Mouse (Mus musculus) forebrain, embryonic 14.5 days (tissue): ENCODE measurements at regions not wholly inside any gene's neighbourhood (a gene's known extent, or its start where the extent isn't known, plus 50 kb on each side); places are given as distances from the start of the nearest gene placed in this dataset.

Source experiments
- ATAC-seq: fragments of 200-750 bp; cut with Nextera tagmentation; 2 replicates; pipeline ENCODE4 v1.8.0; 2017; ENCODE audit warnings: mild to moderate bottlenecking, moderate library complexity
- DNase-seq: peaks from one replicate; pipeline ENCODE4 v3.0.0-alpha.2; 2015; ENCODE audit warnings: low spot score
- H3K27ac ChIP-seq: fragments of 300-500 bp; sonication (generic); 2 replicates; pipeline ENCODE4 v1.5.1; 2014; ENCODE audit warnings: low read depth, mild to moderate bottlenecking, control low read depth, low read length, moderate library complexity
- H3K27me3 ChIP-seq: fragments of 300-500 bp; sonication (generic); replicated peaks from 2 replicates; pipeline ENCODE4 v1.6.1; 2014; ENCODE audit warnings: low read length, control low read depth, mixed read lengths; ENCODE audit not compliant: control insufficient read depth, insufficient read depth
- H3K36me3 ChIP-seq: fragments of 300-500 bp; sonication (generic); 2 replicates; pipeline ENCODE4 v1.6.1; 2014; ENCODE audit warnings: low read length, control low read depth; ENCODE audit not compliant: control insufficient read depth, insufficient read depth
- H3K4me1 ChIP-seq: fragments of 300-500 bp; sonication (generic); 2 replicates; pipeline ENCODE4 v1.6.1; 2014; ENCODE audit warnings: antibody characterized with exemption, low read length, control low read depth; ENCODE audit not compliant: control insufficient read depth, insufficient read depth
- H3K4me2 ChIP-seq: fragments of 300-500 bp; sonication (generic); 2 replicates; pipeline ENCODE4 v1.6.1; 2014; ENCODE audit warnings: mild to moderate bottlenecking, control low read depth, low read length
- H3K4me3 ChIP-seq: fragments of 300-500 bp; sonication (generic); 2 replicates; pipeline ENCODE4 v1.5.1; 2014; ENCODE audit warnings: low read depth, low read length, control low read depth
- H3K9ac ChIP-seq: fragments of 300-500 bp; sonication (generic); 2 replicates; pipeline ENCODE4 v1.6.1; 2014; ENCODE audit warnings: mild to moderate bottlenecking, low read length, control low read depth, moderate library complexity
- H3K9me3 ChIP-seq: fragments of 300-500 bp; sonication (generic); replicated peaks from 2 replicates; pipeline ENCODE4 v1.6.1; 2016; ENCODE audit warnings: low read length, control low read depth, mixed read lengths; ENCODE audit not compliant: control insufficient read depth
- WGBS: fragments of 180-500 bp; shearing (Covaris S2); extraction: QIAGEN DNeasy Blood & Tissue Kit; methylation state at CpG from one replicate; pipeline ENCODE4 v1.1.7; 2014; 5-methylcytosine and 5-hydroxymethylcytosine counted together

DNA sequence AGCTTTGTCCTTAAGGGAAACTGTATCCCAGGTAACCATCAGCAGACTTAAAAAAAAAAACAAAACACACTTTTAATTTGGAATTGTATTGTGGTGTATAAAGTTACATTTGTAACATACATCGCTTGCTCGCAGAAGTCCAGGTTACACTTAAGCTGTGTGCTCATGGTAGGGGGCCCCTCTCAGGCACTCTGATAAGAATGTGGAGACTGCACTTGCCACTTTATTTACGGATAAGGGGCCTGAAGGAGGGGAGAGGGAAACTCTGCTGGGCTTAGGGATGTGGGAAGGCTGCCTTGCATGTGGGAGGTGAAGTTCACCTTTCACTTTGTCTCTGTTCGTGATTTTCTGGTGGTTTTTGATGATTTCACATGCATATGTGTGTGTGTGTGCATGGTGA, 58.7 kb downstream of the Ccdc185 start:
- H3K36me3 ChIP-seq: no peaks in the 10 kb centered on the region
- H3K9ac ChIP-seq: no peak overlapping the region
- H3K9me3 ChIP-seq: no peaks in the 10 kb centered on the region
- no peaks in the 10 kb centered on the region for H3K4me1 ChIP-seq
- H3K27me3 ChIP-seq: no peaks in the 10 kb centered on the region
- 83% methylated on average over 4 of the region's 4 CpGs for WGBS
- H3K4me3 ChIP-seq: no peak overlapping the region
- no peak for DNase-seq
- no peak overlapping the region for H3K4me2 ChIP-seq
- ATAC-seq: no peak
- no peak overlapping the region for H3K27ac ChIP-seq

- Histone ChIP-seq H3K4me1 (no peaks in the 10 kb centered on the region), H3K4me3 (no peak overlapping the region), H3K4me2 (no peak overlapping the region), H3K9ac (no peak overlapping the region), H3K27ac (no peak overlapping the region), H3K9me3 (no peaks in the 10 kb centered on the region), H3K27me3 (no peaks in the 10 kb centered on the region), H3K36me3 (no peaks in the 10 kb centered on the region)
- WGBS: 70% methylated on average over 6 of the region's 6 CpGs
- ATAC-seq (no peak), DNase-seq (peak; percentile 40)
Measured at GRCm38 (mm10) chr1:182689741-182690140, 59.2 kb downstream of the Ccdc185 start.

DNA sequence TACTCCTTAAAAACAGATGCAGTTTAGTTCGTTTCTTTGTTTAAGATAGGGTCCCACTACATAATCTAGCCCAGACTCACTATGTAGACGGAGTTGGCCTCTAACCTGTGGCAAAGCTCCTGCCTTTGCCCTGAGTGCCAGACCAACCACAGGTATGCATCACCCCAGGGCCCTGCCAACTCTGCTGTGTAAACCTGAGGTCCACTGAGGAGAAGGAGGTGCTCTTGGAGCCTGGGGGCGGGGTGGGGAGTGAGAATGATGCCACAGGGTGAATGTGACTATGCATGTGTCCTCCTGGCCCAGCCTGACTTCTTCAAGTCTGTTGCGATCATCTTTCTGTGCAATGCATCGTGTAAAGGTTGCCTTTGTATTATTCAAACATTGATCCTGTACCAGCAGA, 61.8 kb downstream of the Ccdc185 start:
- H3K4me2 ChIP-seq: no peak overlapping the region
- no peak for DNase-seq
- no peak overlapping the region for H3K27ac ChIP-seq
- H3K4me1 ChIP-seq: no peaks in the 10 kb centered on the region; the same call in 1 of the 2 replicates
- no peak for ATAC-seq
- H3K27me3 ChIP-seq: no peaks in the 10 kb centered on the region
- WGBS: 68% methylated on average over 5 of the region's 5 CpGs
- H3K36me3 ChIP-seq: no peaks in the 10 kb centered on the region
- no peak overlapping the region for H3K9ac ChIP-seq
- no peak overlapping the region for H3K4me3 ChIP-seq
- H3K9me3 ChIP-seq: no peaks in the 10 kb centered on the region

DNA sequence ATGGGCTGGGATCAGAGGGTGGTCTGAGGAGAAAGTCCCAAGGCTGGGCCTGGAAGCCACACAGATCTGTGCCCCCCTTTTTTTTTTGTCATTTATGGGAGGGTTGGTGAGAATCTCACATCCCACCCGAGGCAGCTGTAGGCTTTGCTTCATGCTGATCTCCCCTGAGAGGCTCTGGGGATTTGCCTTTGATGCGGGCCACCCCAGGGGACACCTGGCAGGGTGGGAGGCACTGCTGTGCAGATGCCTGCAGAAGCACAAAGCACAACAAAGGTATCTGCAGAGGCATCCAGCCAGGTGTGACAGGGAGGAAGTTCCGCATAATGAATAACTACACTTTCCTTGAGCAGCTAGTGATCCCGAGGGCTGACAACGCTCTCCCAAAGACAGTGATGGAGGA, 62.7 kb downstream of the Ccdc185 start:
- Histone ChIP-seq H3K36me3 (no peaks in the 10 kb centered on the region), H3K4me3 (no peak overlapping the region), H3K27ac (no peak overlapping the region), H3K27me3 (no peaks in the 10 kb centered on the region), H3K9ac (no peak overlapping the region), H3K4me1 (no peaks in the 10 kb centered on the region; the same call in 1 of the 2 replicates), H3K9me3 (no peaks in the 10 kb centered on the region), H3K4me2 (no peak overlapping the region)
- no peak for DNase-seq
- no peak for ATAC-seq
- 28% methylated on average over 5 of the region's 5 CpGs for WGBS

DNA sequence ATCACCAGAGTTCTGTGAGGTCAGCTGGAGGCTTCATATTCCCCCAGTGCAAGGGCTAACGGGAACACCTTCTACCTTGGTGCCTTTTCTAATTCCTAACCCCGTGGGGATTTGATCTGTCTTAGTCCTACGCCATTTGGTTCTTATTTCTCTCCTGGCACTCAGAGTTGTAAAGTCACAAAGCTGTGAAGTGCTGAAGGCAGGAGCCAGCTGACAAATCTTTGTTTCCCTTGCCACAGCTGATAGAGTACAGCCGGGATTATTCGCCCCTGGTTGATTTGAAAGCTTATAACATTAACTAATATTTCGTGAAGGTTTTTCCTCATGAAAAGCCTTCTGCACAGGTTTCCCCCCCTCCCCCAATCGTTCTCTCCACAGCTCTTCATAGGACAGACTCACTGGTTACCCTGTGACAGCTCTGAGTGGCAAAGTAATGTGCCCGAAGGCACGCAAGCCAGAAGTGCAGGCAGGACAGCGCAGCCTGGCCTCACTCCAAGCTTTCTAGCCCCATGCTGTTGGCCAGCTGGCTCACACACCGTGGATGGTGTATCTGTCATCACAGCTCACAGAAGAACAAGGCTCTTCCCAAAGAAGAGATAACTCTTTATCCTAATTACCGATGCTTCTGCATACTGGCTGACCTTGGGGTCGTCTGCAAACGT, 66.3 kb downstream of the Ccdc185 start:
- Histone ChIP-seq H3K27me3 (no peaks in the 10 kb centered on the region), H3K9ac (no peak overlapping the region), H3K4me2 (no peak overlapping the region), H3K4me3 (no peak overlapping the region), H3K36me3 (no peaks in the 10 kb centered on the region), H3K4me1 (no peaks in the 10 kb centered on the region; the same call in 1 of the 2 replicates), H3K27ac (no peak overlapping the region), H3K9me3 (no peaks in the 10 kb centered on the region)
- 54% methylated on average over 14 of the region's 14 CpGs for WGBS
- DNase-seq (peak; percentile 60), ATAC-seq (peak; percentile 58; the same call in 1 of the 2 replicates)
